Mouse (Mus musculus) liver, embryonic 14.5 days (tissue): Measurements from ENCODE around the gene Lsm3.

ENCODE experiments used
- CTCF ChIP-seq: IDR thresholded peaks from 2 replicates; pipeline ENCODE4 v1.5.1; 2016; ENCODE audit warnings: antibody characterized with exemption, low read depth, control low read depth
- EP300 ChIP-seq: IDR thresholded peaks from 2 replicates; pipeline ENCODE4 v1.6.1; 2016; ENCODE audit warnings: antibody characterized with exemption, low read depth

DNA sequence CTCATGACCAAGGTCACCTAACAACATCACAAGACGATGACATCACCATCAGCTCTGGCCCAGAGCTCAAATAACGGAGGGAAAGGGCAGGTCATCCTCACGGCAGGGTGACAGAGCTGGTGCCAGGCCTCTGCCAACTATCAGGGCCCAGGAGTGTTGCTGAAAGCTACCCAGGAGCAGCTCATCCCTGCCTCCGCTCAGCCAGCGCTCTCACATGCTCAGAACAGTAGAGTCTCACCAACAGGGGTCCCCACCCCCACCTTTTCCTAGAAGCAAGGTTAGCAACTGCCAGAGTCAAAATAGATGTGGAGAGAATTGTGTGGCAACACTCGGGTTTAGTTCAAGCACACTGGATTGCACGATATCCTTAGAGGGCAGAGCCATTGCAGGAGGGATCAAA lies 12.5 kb downstream of the Lsm3 start:
- TF ChIP-seq EP300 (no peak), CTCF (no peak)
